Mouse (Mus musculus) c-Kit-negative CD71-positive TER-119-positive erythroid progenitor cells, embryonic 14.5 days (primary cell): ENCODE data around the gene Gstp2.
A peak's percentile ranks its signal among the peaks of the same experiment; 100 is the strongest.
"Not testable (repeated sequence)": the region's sequence is repeated elsewhere in the genome, so short reads cannot be mapped to it uniquely, and the experiment has no call there.

Source experiments
- DNase-seq: peaks from one replicate; pipeline ENCODE4 v3.0.0-alpha.2; 2013; ENCODE audit warnings: low read depth, low spot score

Gene Gstp2

DNA sequence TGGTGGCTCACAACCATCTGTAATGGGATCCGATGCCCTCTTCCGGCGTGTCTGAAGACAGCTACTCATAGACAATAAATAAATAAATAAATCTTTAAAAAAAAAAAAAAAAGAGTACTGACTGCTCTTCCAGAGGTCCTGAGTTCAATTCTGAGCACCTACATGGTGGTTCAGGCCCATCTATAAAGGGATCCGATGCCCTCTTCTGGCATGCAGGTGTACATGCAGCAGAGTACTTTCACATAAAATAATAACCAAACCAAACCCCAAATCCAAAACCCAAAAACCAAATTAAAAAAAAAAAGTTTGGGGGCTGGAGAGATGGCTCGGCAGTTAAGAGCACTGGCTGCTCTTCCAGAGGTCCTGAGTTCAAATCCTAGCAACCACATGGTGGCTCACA lies 3.2 kb upstream of the Gstp2 start:
- DNase-seq, result not testable (repeated sequence)

DNA sequence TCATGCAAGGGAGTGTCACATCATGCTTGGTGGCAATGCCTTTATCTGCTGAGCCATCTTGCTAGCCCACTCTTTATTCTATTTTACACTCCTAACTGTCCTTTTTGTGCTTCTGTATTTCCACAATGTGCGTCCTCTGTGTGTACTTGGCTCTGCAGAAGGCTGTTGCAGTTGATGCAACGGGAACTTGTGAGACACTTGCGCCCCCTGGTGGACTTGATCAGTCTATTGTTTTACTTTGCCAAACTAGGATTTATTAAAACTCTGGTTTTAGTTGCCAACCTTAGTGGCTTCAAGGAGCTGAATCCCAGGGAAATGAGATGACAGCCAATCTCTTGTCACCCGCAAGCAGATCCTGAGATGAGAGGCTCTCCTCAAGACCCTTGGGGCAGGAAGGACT lies 2.0 kb upstream of the Gstp2 start:
- DNase-seq, result peak; percentile 80

DNA sequence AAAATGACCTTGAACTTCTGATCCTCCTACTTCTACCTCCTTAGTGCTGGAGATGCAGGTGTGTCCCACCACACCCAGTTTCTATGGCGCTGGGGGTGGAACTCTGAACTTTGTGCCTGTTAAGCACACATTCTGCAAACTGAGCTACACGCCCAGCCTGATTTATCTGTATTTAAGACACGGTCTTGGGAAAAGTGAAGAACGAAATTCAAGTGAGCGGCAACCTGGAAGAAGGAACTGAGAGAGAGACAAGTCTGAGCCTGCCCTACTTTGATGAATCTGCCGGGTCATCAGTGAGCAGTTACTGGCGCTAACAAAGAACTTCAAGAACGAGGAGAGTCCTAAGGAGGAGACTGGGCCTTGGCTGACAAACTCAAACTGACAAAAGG lies 1.0 kb upstream of the Gstp2 start:
- DNase-seq, result peak; percentile 66

DNA sequence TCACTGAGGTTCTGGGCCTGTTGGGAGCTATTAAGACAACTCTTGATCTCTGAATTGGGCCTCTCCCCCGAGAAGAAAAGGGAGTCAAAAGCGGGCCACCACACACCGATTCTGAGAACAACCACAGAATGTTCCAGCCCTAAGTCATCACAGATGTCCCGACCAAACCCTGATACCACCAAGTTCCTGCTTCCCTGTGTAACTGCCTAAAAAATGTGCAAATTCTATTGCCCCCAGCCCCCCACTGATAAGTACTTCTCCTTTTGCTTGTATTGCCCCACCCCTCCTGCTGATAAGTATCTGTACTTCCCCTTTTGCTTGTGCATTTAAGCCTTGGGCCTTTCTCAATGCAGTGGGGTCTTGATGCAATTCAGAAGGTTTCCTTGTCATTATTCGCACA lies 1.7 kb downstream of the Gstp2 start:
- not testable (repeated sequence) for DNase-seq

DNA sequence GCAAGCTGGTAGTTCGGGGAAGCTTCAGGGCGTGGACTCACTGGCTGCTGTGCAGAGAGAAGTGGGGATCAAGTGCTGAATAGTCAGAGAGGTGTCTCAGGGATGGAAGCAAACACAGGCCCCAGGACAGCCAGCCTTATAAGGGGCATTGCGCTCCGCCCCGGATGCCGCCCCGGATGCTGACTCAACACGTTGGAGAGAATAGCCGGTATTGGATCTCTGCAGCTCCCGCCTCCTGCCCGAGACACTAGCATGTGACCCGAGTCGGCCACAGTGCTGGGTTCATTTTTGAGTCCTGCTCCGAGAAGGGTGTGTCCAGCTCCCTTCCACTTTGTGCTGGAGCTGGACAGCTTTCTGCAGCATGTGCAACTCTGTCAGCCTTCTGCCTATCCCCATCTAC lies 3.7 kb downstream of the Gstp2 start:
- DNase-seq, result no peak

DNA sequence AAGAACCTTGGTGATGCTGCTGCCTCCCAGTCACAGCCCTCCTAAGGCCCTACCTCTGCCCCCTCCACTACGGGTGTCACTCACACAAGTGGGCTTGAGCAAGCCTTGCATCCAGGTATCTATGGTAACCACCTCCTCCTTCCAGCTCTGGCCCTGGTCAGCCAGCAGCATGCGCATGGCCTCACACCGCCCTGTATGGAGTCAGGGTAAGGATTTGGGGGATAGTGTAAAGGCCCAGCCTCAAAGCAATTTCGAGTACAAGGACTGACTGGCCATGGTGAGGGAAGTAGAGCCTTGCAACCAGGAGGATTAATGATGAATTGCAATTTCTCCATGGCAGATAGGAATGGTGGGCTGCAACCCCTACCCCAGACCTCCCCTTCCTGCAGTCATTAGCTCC lies 4.3 kb downstream of the Gstp2 start:
- not testable (repeated sequence) for DNase-seq

DNA sequence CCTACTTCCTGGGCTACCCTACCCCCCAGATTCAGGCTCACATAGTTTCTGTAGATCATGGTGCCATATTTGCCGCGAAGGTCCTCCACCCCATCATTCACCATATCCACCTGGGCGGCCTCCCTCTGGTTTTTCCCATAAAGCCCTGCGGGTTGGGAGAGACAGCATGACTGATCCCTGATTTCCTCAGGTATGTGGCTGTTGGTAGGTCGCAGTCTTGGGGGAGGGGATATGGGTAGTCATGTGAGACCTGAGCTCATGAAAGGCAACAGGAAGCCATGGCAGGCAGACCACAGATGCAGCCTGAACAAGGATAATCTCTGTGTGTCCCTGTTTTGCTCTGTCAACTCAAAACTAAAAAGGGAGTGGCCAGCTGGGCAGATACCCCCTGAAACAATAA lies 4.9 kb downstream of the Gstp2 start:
- DNase-seq, result not testable (repeated sequence)

DNA sequence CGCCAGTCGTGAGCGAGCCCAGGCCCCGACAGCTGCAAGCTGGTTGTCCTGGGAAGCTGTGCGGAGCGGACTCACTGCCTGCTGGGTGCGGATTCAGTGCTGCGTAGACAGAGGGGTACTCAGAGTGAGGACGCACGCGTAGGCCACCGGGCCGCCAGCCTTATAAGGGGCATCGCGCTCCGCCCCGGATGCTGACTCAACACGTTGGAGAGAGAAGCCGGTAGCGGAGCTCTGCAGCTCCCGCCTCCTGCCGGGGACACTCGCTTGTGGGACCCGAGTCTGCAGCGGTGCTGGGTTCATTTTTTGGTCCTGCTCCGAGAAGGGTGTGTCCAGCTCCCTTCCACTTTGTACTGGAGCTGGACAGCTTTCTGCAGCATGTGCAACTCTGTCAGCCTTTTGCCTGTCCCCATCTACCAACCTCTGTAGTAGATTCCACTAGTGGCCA lies 8.0 kb downstream of the Gstp2 start, which contains the start of gene Gstp1:
TSS of gene Gstp1 (minus strand) at position 198 of the 445 bp plus-strand sequence.
- DNase-seq, result no peak

DNA sequence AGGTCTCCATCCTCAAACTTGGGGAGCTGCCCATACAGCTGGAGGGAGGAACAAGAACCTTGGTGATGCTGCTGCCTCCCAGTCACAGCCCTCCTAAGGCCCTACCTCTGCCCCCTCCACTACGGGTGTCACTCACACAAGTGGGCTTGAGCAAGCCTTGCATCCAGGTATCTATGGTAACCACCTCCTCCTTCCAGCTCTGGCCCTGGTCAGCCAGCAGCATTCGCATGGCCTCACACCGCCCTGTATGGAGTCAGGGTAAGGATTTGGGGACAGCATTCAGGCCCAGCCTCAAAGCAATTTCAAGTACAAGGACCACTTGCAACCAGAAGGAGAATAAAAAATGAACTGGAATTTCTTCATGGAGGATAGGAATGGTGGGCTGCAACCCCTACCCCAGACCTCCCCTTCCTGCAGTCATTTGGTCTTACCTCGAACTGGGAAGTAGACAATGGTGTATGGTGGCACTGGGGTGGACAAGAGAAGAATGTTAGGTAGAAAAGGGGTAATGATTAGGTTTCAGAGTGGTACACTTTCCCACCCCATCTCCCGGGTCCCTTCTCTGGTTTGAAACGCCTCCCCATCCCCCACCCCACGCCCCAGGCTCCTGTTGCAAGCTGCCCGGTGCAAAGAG lies 8.6 kb downstream of the Gstp2 start:
- DNase-seq, result not testable (repeated sequence)

DNA sequence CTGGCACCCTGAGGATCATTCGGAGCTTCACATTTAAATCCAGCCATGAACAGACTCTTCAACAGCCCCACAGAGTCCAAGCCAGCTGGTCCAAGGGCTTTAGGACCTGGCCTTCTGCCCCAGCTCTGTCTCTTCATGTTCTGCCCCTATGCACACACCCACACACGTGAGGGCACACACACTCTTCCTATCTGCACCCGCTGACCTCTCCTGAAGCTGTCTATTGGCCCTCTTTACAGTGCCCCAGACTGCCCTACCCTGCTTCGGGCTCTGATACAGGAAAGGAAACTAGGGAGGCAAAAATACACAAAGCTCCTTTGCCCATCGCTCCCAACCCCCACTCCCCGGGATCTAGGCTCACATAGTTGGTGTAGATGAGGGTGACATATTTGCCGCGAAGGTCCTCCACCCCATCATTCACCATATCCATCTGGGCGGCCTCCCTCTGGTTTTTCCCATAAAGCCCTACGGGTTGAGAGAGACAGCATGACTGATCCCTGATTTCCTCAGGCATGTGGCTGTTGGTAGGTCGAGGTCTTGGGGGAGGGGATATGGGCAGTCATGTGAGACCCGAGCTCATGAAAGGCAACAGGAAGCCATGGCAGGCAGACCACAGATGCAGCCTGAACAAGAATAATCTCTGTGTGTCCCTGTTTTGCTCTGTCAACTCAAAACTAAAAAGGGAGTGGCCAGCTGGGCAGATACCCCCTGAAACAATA lies 9.3 kb downstream of the Gstp2 start:
- DNase-seq, result no peak

DNA sequence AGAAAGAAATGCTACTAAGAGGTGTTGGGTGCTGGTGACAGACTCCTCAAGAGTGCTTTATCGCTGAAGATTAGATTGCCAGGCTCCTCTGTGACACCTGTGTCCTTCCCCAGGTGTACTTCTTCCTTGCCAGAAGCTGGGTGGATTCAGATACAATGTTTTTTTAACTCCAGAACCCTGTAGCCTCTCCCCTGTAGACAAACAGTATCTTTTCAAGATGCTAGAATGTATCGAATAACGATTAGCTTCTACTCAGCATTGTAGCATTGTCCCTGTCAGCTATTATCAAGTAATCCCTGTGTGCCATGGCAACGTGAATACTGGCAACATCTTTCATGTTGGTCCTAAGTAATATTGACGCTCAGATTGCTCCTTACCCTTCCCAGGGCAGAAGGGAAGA lies 12.1 kb downstream of the Gstp2 start:
- DNase-seq, result no peak

DNA sequence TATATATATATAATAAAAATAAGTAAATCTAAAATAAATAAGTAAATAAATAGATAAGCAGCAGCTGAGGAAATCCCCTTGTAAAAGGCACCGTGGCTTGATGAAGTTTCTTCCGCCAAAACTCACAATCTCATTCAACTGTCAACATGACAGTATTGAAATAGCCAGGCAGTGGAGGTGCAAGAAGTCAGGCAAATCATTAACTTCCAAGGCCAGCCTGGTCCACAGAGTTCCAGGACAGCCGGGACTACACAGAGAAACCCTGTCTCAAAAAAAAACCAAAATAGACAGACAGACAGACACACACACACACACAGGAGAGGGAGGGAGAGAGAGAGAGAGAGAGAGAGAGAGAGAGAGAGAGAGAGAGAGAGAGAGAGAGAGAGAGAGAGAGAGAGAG lies 12.5 kb downstream of the Gstp2 start:
- no peak for DNase-seq

DNA sequence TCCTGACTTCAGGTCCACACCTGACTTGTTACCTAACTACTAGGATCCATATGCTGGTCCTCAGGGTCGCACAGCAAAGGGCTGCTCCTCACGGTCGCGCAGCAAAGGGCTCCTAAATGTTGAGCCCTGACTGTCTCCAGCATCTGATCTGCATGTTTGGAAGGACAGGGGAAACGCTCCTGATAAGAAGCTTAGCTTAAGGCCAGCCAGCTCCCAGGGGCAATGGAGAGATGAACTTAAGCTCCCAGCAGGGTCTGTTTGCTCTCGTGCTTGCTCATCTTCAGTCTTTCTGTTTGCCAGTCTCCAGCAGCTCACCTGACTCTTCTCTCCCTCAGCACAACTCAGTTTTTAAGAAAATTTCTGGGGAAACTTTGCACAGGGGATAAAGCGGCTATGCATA lies 13.2 kb downstream of the Gstp2 start:
- no peak for DNase-seq

DNA sequence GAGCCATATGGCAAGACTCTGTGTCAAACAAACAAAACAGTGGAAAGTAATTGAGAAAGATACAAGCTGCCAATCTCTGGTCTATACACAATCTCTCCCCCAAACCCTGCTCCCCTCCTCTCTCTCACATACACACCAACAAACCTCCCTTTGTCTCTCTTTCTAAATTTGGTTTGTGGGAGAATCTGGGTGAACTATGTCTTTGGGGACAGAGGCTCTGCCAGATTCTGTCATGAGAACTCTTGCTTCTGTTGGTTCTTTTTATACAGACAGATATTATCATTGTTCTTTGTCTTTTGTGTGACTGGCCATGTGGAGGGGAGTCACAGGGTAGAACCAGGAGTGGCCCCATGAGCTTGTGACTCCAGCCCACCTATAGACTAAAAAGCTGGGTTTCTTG lies 18.2 kb downstream of the Gstp2 start:
- DNase-seq, result no peak

DNA sequence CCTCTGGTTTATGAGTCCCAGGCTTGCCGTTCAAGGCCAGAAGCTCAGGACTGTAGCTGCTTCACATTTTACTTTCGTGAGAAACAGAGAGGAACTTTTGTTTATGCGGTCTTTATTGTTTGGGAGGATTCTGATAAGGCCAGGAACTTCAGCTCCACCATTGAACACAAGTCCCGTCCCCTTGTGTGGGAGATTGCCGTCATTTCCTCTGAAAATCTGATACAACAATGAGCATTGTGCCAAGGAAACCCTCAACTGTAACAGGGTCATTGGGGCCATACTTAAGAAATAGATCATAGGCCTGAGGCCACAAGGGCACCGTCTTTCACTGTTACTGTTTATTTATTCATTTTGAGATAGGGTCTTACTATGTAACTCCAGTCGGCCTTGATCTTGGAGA lies 22.6 kb downstream of the Gstp2 start:
- DNase-seq, result no peak

DNA sequence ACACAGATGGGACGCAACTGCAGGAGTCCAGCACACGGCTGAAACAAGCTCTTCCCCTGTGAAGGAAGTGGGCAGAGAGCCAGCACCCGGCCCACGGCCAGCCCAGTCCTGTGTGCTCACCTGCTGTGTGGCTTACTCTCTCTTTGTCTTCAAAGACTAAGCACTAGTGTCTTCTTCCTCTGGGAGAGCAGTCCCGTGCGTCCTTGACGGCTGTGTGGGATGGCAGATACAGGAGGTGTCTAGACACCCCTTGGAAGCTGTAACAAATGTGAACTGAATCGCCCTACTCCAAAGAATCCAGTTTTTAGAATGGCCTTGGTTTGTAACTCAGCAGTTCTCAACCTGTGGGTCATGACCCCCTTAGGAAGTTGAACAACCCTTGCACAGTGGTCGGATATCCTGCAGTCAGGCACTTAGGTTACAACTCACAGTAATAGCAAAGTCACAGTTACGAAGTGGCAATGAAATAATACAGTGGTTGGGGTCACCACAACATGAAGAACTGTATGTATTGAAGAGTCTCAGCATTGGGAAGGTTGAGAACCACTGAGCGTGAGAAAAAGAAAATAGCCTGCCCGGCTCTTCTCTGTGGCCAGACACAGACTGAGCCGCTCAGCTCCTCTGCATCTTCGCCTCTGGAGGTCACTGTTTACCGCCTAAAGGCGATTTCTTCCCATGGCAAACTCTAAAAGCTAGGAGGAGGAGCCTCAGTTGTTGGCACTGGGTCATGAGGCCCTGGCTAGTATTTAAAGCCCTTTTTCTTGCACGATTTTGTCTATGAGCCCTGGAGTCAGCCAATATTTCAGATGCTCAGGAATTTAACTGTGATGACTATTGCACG lies 26.9 kb downstream of the Gstp2 start:
- DNase-seq, result peak; percentile 42

DNA sequence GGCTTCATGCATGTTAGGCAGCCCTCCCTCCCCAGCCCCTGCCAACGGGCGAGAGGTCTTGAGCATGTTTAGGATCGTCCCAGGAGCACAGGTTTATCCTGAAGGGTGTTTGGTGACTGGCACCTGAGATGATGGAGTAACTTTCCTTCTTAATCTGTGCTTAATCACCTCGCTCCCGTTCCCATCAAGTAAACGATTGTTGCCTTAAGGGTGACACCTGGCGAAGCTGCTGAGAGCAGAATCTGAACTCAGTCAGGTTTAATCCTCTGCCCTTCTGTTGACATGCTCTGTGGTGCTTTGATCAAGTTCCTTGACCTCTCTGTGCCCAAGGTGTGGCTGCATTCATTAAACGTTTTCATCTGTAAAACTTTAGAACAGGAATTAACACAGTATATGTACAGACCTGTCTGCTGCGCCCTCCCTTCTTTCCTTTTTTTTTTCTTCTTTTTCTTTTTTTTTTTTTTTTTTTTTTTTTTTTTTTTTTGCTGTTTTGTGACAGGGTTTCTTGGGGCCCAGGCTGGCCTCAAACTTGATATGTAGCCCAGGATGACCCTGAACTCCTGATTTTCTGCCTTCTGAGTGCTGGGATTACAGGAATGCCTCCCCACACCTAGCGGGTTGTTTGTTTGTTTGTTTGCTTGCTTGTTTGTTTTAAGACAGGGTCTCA lies 27.8 kb downstream of the Gstp2 start:
- DNase-seq, result no peak

DNA sequence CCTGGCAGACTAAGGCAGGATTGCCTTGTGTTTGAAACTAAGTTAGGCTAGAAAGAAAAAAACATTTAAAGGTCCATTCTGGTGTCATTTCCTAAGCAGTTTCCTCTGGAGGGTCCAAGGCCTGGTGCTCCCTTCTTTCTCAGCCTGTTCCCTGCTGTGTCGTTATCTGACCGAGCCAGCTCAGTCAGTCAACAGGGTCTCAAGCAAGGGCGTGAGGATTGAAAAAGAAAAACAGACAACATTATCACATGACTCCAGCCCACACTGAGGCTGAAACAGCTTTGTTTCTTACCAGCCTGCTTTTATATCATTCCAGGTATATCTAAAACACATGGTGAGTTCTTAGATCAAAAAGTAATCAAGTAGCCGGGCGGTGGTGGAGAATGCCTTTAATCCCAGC lies 30.2 kb downstream of the Gstp2 start:
- DNase-seq, result no peak

DNA sequence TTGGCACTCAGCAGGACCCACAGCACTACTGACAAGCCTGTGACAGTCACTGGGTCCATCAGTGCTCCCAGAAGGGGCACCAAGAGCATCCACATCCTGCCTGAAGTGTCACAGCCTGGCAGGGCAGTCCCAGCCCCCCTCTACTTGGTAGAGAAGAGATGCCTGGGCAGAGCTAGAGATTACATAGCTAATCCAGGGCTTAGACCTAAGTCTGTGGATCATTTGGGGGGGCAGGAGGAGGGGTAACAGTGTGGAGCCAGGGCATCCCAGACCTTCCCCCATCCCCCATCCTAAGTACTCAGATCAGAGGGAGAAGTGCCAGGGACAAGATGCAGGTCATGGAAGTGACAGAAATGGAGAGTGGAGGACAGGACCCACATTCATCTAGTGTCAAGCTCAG lies 31.0 kb downstream of the Gstp2 start:
- no peak for DNase-seq

DNA sequence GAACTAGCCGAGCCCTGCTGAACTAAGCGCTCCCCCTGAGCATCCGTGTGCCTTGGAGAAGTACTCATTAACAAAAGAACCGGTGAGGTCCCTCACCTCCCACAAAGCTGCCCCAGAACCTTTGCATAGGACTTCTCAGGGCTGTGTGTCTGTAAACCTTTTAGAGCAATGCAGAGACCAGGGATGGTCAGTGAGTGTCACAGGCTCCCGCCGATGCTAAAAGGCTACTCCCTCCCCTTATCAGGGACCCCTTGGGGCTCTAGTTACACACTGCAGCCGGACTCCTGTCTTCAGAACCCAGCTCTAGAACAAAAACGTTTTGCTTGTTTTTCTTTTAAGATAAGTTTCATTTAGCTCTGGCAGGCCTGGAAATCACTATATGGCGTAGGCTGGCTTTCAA lies 32.8 kb downstream of the Gstp2 start:
- DNase-seq, result no peak

DNA sequence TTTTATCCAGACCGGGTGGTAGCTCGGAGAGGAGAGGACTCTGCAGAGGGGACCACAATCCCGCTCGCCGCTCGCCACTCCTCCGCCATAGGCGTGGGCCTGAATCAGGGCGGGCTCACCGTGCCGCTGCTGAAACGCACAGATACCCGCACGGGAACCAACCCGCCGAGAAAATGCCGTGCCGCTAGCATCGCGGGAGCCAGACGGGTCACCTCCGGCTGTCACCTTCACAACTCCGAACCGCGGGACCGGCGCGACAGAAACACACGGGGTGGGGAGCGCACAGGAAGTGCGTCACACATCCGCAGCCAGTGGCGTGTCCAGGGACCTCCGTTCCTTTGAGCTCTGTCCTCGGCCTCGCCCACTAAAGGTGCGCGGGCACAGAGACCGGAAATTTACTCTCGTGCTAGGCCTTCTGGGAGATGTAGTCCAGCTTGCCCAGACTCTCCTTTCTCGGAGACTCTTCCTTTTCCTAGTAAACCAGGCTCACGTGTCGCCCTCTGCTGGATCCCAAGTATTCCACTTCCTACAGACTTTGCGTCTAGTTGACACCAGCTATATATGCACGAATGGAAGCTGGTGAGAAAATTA lies 33.3 kb downstream of the Gstp2 start, which contains the start of gene Ndufv1:
TSS of gene Ndufv1 (minus strand) at position 375 of the 591 bp plus-strand sequence.
- DNase-seq, result peak; percentile 96
